Mouse (Mus musculus): ENCODE measurements around the gene Map3k12. TPM values are rescaled to one million over a fixed set of nuclear protein-coding genes. Genes with fewer than 3 reads are reported as not detected.

Gene Map3k12
- 55.7 and 58.3 TPM in 2 replicates for polyA plus RNA-seq (2015; fragmentation: Nextera tagmentation; extraction: Ambion mirVana)

- Histone ChIP-seq H3K27ac (replicated peaks) (peak within 1 kb of the TSS; percentile 100), H3K36me3 (peaks cover 5% of the 10 kb centered on the region), H3K4me3 (peak within 1 kb of the TSS; percentile 75), H3K4me2 (peak within 1 kb of the TSS; percentile 85), H3K9ac (peak within 1 kb of the TSS; percentile 84), H3K27me3 (no peaks in the 10 kb centered on the region), H3K4me1 (replicated peaks) (peaks cover 58% of the 10 kb centered on the region), H3K9me3 (no peaks in the 10 kb centered on the region)
- peak; percentile 4; the same call in 1 of the 2 replicates for ATAC-seq (ENCODE audit: low FRiP score, low read depth)
- WGBS = under 1% methylated on average over 42 of the region's 43 CpGs
Observed at GRCm38 (mm10) chr15:102516728-102517404, at the start of gene Map3k12. Gene Map3k12, minus strand, starts transcription at chr15:102517064.

- no peaks in the 10 kb centered on the region for H3K27me3 ChIP-seq
- 75% methylated on average over 5 of the region's 5 CpGs for WGBS
- no peak overlapping the region for H3K4me2 ChIP-seq
- H3K4me3 ChIP-seq = no peak overlapping the region
- peaks cover 3% of the 10 kb centered on the region; the same call in 1 of the 2 replicates for H3K36me3 ChIP-seq
- ATAC-seq (ENCODE audit: low FRiP score, low read depth) = no peak
- H3K27ac ChIP-seq (replicated peaks) = no peak overlapping the region
- H3K9me3 ChIP-seq = no peaks in the 10 kb centered on the region
- no peak overlapping the region for H3K9ac ChIP-seq
- H3K4me1 ChIP-seq (replicated peaks) = 0 out of 2 replicates have a peak, but pooled peaks cover 2% of the 10 kb centered on the region
Observed at GRCm38 (mm10) chr15:102563681-102564080, 46.8 kb upstream of the Map3k12 start.

- ATAC-seq (ENCODE audit: low FRiP score, low read depth) = no peak
- peaks cover 3% of the 10 kb centered on the region; the same call in 1 of the 2 replicates for H3K36me3 ChIP-seq
- no peaks in the 10 kb centered on the region for H3K9me3 ChIP-seq
- H3K4me3 ChIP-seq = no peak overlapping the region
- no peak overlapping the region for H3K4me2 ChIP-seq
- H3K9ac ChIP-seq = no peak overlapping the region
- H3K27me3 ChIP-seq = no peaks in the 10 kb centered on the region
- H3K4me1 ChIP-seq (replicated peaks) = 0 out of 2 replicates have a peak, but pooled peaks cover 2% of the 10 kb centered on the region
- H3K27ac ChIP-seq (replicated peaks) = 0 out of 2 replicates have a peak overlapping the region, but pooled peaks have one; percentile 4
- 68% methylated on average over 3 of the region's 3 CpGs for WGBS
Observed at GRCm38 (mm10) chr15:102563061-102563460, 46.2 kb upstream of the Map3k12 start.

GRCm38 (mm10) chr15:102562491-102562890 is 45.6 kb upstream of the Map3k12 start:
- ATAC-seq (ENCODE audit: low FRiP score, low read depth) = no peak
- Histone ChIP-seq H3K9me3 (no peaks in the 10 kb centered on the region), H3K27me3 (no peaks in the 10 kb centered on the region), H3K9ac (no peak overlapping the region), H3K4me2 (no peak overlapping the region), H3K4me1 (replicated peaks) (0 out of 2 replicates have a peak, but pooled peaks cover 2% of the 10 kb centered on the region), H3K4me3 (no peak overlapping the region), H3K36me3 (peaks cover 3% of the 10 kb centered on the region; the same call in 1 of the 2 replicates), H3K27ac (replicated peaks) (0 out of 2 replicates have a peak overlapping the region, but pooled peaks have one; percentile 4)
- WGBS = 80% methylated on average over 1 of the region's 1 CpGs

GRCm38 (mm10) chr15:102557580-102557979 is 40.7 kb upstream of the Map3k12 start:
- no peaks in the 10 kb centered on the region for H3K9me3 ChIP-seq
- no peaks in the 10 kb centered on the region for H3K27me3 ChIP-seq
- H3K27ac ChIP-seq (replicated peaks) = no peak overlapping the region
- 0 out of 2 replicates have a peak, but pooled peaks cover 1% of the 10 kb centered on the region for H3K4me1 ChIP-seq (replicated peaks)
- no peak overlapping the region for H3K4me2 ChIP-seq
- H3K9ac ChIP-seq = no peak overlapping the region
- H3K4me3 ChIP-seq = no peak overlapping the region
- peaks cover 29% of the 10 kb centered on the region for H3K36me3 ChIP-seq
- no peak for ATAC-seq (ENCODE audit: low FRiP score, low read depth)

- 96% methylated on average over 1 of the region's 1 CpGs for WGBS
- Histone ChIP-seq H3K27me3 (no peaks in the 10 kb centered on the region), H3K9me3 (no peaks in the 10 kb centered on the region), H3K4me2 (no peak overlapping the region), H3K36me3 (peaks cover 46% of the 10 kb centered on the region), H3K9ac (no peak overlapping the region), H3K4me3 (no peak overlapping the region), H3K27ac (replicated peaks) (no peak overlapping the region), H3K4me1 (replicated peaks) (no peaks in the 10 kb centered on the region)
- ATAC-seq (ENCODE audit: low FRiP score, low read depth) = no peak
Observed at GRCm38 (mm10) chr15:102555581-102555980, 38.7 kb upstream of the Map3k12 start.

- no peak overlapping the region for H3K9ac ChIP-seq
- H3K4me2 ChIP-seq = no peak overlapping the region
- H3K27ac ChIP-seq (replicated peaks) = no peak overlapping the region
- no peak overlapping the region for H3K4me3 ChIP-seq
- no peaks in the 10 kb centered on the region for H3K9me3 ChIP-seq
- H3K4me1 ChIP-seq (replicated peaks) = no peaks in the 10 kb centered on the region
- peaks cover 51% of the 10 kb centered on the region for H3K36me3 ChIP-seq
- no peaks in the 10 kb centered on the region for H3K27me3 ChIP-seq
- ATAC-seq (ENCODE audit: low FRiP score, low read depth) = no peak
- WGBS = 96% methylated on average over 5 of the region's 5 CpGs
Observed at GRCm38 (mm10) chr15:102552599-102552998, 35.7 kb upstream of the Map3k12 start.

- no peak overlapping the region for H3K4me2 ChIP-seq
- peak; percentile 84 for ATAC-seq (ENCODE audit: low FRiP score, low read depth)
- no peak overlapping the region for H3K4me3 ChIP-seq
- no peaks in the 10 kb centered on the region for H3K27me3 ChIP-seq
- no peak overlapping the region for H3K9ac ChIP-seq
- peaks cover 48% of the 10 kb centered on the region for H3K36me3 ChIP-seq
- WGBS = 84% methylated on average over 3 of the region's 3 CpGs
- H3K4me1 ChIP-seq (replicated peaks) = peaks cover 13% of the 10 kb centered on the region; the same call in 1 of the 2 replicates
- no peaks in the 10 kb centered on the region for H3K9me3 ChIP-seq
- H3K27ac ChIP-seq (replicated peaks) = peak overlapping the region; percentile 72
Observed at GRCm38 (mm10) chr15:102547478-102547877, 30.6 kb upstream of the Map3k12 start.

GRCm38 (mm10) chr15:102546677-102547427 is 30.0 kb upstream of the Map3k12 start:
- WGBS = 64% methylated on average over 3 of the region's 3 CpGs
- no peaks in the 10 kb centered on the region for H3K27me3 ChIP-seq
- H3K9me3 ChIP-seq = no peaks in the 10 kb centered on the region
- H3K36me3 ChIP-seq = peaks cover 45% of the 10 kb centered on the region
- H3K9ac ChIP-seq = no peak overlapping the region
- no peak overlapping the region for H3K4me3 ChIP-seq
- H3K27ac ChIP-seq (replicated peaks) = peak overlapping the region; percentile 72
- no peak overlapping the region for H3K4me2 ChIP-seq
- H3K4me1 ChIP-seq (replicated peaks) = peaks cover 13% of the 10 kb centered on the region; the same call in 1 of the 2 replicates
- peak; percentile 78 for ATAC-seq (ENCODE audit: low FRiP score, low read depth)

- no peak for ATAC-seq (ENCODE audit: low FRiP score, low read depth)
- peak overlapping the region; percentile 72 for H3K27ac ChIP-seq (replicated peaks)
- no peaks in the 10 kb centered on the region for H3K27me3 ChIP-seq
- H3K9me3 ChIP-seq = no peaks in the 10 kb centered on the region
- peaks cover 13% of the 10 kb centered on the region; the same call in 1 of the 2 replicates for H3K4me1 ChIP-seq (replicated peaks)
- H3K36me3 ChIP-seq = peaks cover 41% of the 10 kb centered on the region
- H3K4me2 ChIP-seq = no peak overlapping the region
- H3K4me3 ChIP-seq = no peak overlapping the region
- WGBS = 79% methylated on average over 3 of the region's 3 CpGs
- no peak overlapping the region for H3K9ac ChIP-seq
Observed at GRCm38 (mm10) chr15:102546246-102546645, 29.4 kb upstream of the Map3k12 start.

- H3K4me1 ChIP-seq (replicated peaks) = peaks cover 13% of the 10 kb centered on the region; the same call in 1 of the 2 replicates
- H3K36me3 ChIP-seq = peaks cover 48% of the 10 kb centered on the region
- H3K9ac ChIP-seq = no peak overlapping the region
- no peaks in the 10 kb centered on the region for H3K9me3 ChIP-seq
- no peak overlapping the region for H3K27ac ChIP-seq (replicated peaks)
- WGBS = 89% methylated on average over 4 of the region's 4 CpGs
- H3K4me3 ChIP-seq = no peak overlapping the region
- H3K27me3 ChIP-seq = no peaks in the 10 kb centered on the region
- ATAC-seq (ENCODE audit: low FRiP score, low read depth) = no peak
- no peak overlapping the region for H3K4me2 ChIP-seq
Observed at GRCm38 (mm10) chr15:102544801-102545200, 27.9 kb upstream of the Map3k12 start.

GRCm38 (mm10) chr15:102533926-102534325 is 17.1 kb upstream of the Map3k12 start:
- H3K9ac ChIP-seq = no peak overlapping the region
- 89% methylated on average over 7 of the region's 7 CpGs for WGBS
- no peaks in the 10 kb centered on the region for H3K4me1 ChIP-seq (replicated peaks)
- no peak overlapping the region for H3K4me3 ChIP-seq
- H3K9me3 ChIP-seq = no peaks in the 10 kb centered on the region
- H3K36me3 ChIP-seq = peaks cover 69% of the 10 kb centered on the region
- H3K27me3 ChIP-seq = no peaks in the 10 kb centered on the region
- no peak overlapping the region for H3K4me2 ChIP-seq
- H3K27ac ChIP-seq (replicated peaks) = no peak overlapping the region
- ATAC-seq (ENCODE audit: low FRiP score, low read depth) = no peak

All from hindbrain, embryonic 15.5 days (tissue).